Mouse (Mus musculus) stomach, postnatal 0 days (tissue): Measurements from ENCODE around the gene Krt75. TPM values are rescaled to one million over a fixed set of nuclear protein-coding genes. Genes with fewer than 3 reads are reported as not detected.
A peak's percentile ranks its signal among the peaks of the same experiment; 100 is the strongest.
"Not testable (repeated sequence)": the region's sequence is repeated elsewhere in the genome, so short reads cannot be mapped to it uniquely, and the experiment has no call there.

Experiments used
- ATAC-seq: fragments of 200-750 bp; cut with Nextera tagmentation; 2 replicates; pipeline ENCODE4 v1.8.0; 2017; ENCODE audit not compliant: low FRiP score, low TSS enrichment
- DNase-seq: peaks from one replicate; pipeline ENCODE4 v3.0.0-alpha.2; 2016; ENCODE audit warnings: low spot score
- H3K27ac ChIP-seq: fragments of 300-500 bp; sonication (generic); replicated peaks from 2 replicates; pipeline ENCODE4 v1.5.1; 2014; ENCODE audit warnings: mild to moderate bottlenecking, control low read depth
- H3K27me3 ChIP-seq: fragments of 300-500 bp; sonication (generic); 2 replicates; pipeline ENCODE4 v1.6.1; 2014; ENCODE audit warnings: low read length; ENCODE audit not compliant: control insufficient read depth, insufficient read depth
- H3K36me3 ChIP-seq: fragments of 300-500 bp; sonication (generic); 2 replicates; pipeline ENCODE4 v1.6.1; 2014; ENCODE audit warnings: low read length, mixed read lengths; ENCODE audit not compliant: control insufficient read depth, insufficient read depth
- H3K4me1 ChIP-seq: fragments of 300-500 bp; sonication (generic); replicated peaks from 2 replicates; pipeline ENCODE4 v1.6.1; 2014; ENCODE audit warnings: antibody characterized with exemption; ENCODE audit not compliant: control insufficient read depth, insufficient read depth
- H3K4me2 ChIP-seq: fragments of 300-500 bp; sonication (generic); replicated peaks from 2 replicates; pipeline ENCODE4 v1.6.1; 2014; ENCODE audit warnings: low read depth, mild to moderate bottlenecking, control low read depth, moderate library complexity
- H3K4me3 ChIP-seq: fragments of 300-500 bp; sonication (generic); 2 replicates; pipeline ENCODE4 v1.5.1; 2014; ENCODE audit warnings: low read depth, low read length, control low read depth
- H3K9ac ChIP-seq: fragments of 300-500 bp; sonication (generic); 2 replicates; pipeline ENCODE4 v1.6.1; 2014; ENCODE audit warnings: mild to moderate bottlenecking, low read length, control low read depth, mixed read lengths
- H3K9me3 ChIP-seq: fragments of 300-500 bp; sonication (generic); 2 replicates; pipeline ENCODE4 v1.6.1; 2016; ENCODE audit warnings: low read length; ENCODE audit not compliant: control insufficient read depth
- CTCF ChIP-seq: IDR thresholded peaks from 2 replicates; pipeline ENCODE4 v1.5.1; 2016; ENCODE audit warnings: antibody characterized with exemption, low read depth, mild to moderate bottlenecking, moderate library complexity
- EP300 ChIP-seq: optimal IDR thresholded peaks from 2 replicates; pipeline ENCODE3; 2016; ENCODE audit warnings: antibody characterized with exemption
- WGBS: fragments of 180-500 bp; shearing (Covaris S2); extraction: QIAGEN DNeasy Blood & Tissue Kit; methylation state at CpG from one replicate; pipeline ENCODE4 v1.1.7; 2014; 5-methylcytosine and 5-hydroxymethylcytosine counted together
- microRNA-seq: library from miRNA; unstranded; fragments of <30 nt; microRNA quantifications from one replicate; pipeline ENCODE4, GENCODE M21; 2016
- polyA plus RNA-seq: library from polyadenylated mRNA; unstranded; fragments of >200 nt; fragmentation: Nextera tagmentation; extraction: Ambion mirVana; gene quantifications from 2 replicates; pipeline ENCODE4 v1.2.1, GENCODE M21; 2015

The Krt75 gene
- polyA plus RNA-seq, 1 experiment from 2014 or later, result 0.57 TPM

- WGBS, result 87% methylated on average over 7 of the region's 7 CpGs
- no peaks in the 10 kb centered on the region for H3K9me3 ChIP-seq
- no peaks in the 10 kb centered on the region for H3K4me1 ChIP-seq
- H3K9ac ChIP-seq, result no peak within 1 kb of the TSS
- DNase-seq (no peak), ATAC-seq (no peak)
- TF ChIP-seq EP300 (no peak), CTCF (no peak)
- no peak within 1 kb of the TSS for H3K4me3 ChIP-seq
- H3K27ac ChIP-seq, result no peak within 1 kb of the TSS
- H3K36me3 ChIP-seq, result no peaks in the 10 kb centered on the region
- H3K4me2 ChIP-seq, result no peak within 1 kb of the TSS
- no peaks in the 10 kb centered on the region for H3K27me3 ChIP-seq
Observed at GRCm38 (mm10) chr15:101532720-101533119, 41.0 kb downstream of the Krt75 start, which contains the start of gene Krt84. Gene Krt84, minus strand, starts transcription at chr15:101532820.

- Histone ChIP-seq H3K9ac (no peak overlapping the region), H3K9me3 (no peaks in the 10 kb centered on the region), H3K36me3 (no peaks in the 10 kb centered on the region), H3K4me1 (no peaks in the 10 kb centered on the region), H3K27me3 (no peaks in the 10 kb centered on the region), H3K4me2 (no peak overlapping the region), H3K4me3 (no peak overlapping the region), H3K27ac (peak overlapping the region; percentile 69)
- 51% methylated on average over 4 of the region's 4 CpGs for WGBS
- DNase-seq (peak; percentile 41), ATAC-seq (peak; percentile 73)
- TF ChIP-seq EP300 (no peak), CTCF (no peak)
Observed at GRCm38 (mm10) chr15:101522556-101523232, 51.0 kb downstream of the Krt75 start.

- no peak overlapping the region for H3K4me2 ChIP-seq
- no peaks in the 10 kb centered on the region for H3K4me1 ChIP-seq
- ATAC-seq, result no peak
- DNase-seq, result peak; percentile 76
- no peaks in the 10 kb centered on the region for H3K36me3 ChIP-seq
- H3K27ac ChIP-seq, result no peak overlapping the region
- no peaks in the 10 kb centered on the region for H3K9me3 ChIP-seq
- peak; percentile 95 for TF ChIP-seq CTCF
- TF ChIP-seq EP300, result no peak
- no peak overlapping the region for H3K4me3 ChIP-seq
- no peak overlapping the region for H3K9ac ChIP-seq
- 4% methylated on average over 2 of the region's 2 CpGs for WGBS
- no peaks in the 10 kb centered on the region for H3K27me3 ChIP-seq
Observed at GRCm38 (mm10) chr15:101519792-101520191, 53.9 kb downstream of the Krt75 start.

- H3K4me1 ChIP-seq, H3K4me3 ChIP-seq, H3K4me2 ChIP-seq, H3K9ac ChIP-seq, H3K27ac ChIP-seq, H3K9me3 ChIP-seq, H3K36me3 ChIP-seq, H3K27me3 ChIP-seq, DNase-seq, ATAC-seq: not testable (repeated sequence)
- 71% methylated on average over 2 of the region's 2 CpGs for WGBS
Observed at GRCm38 (mm10) chr15:101517161-101517560, 56.5 kb downstream of the Krt75 start, which contains the start of gene Gm49425. Gene Gm49425, minus strand, starts transcription at chr15:101517261.

Small RNA genes lying within 50 kb of the gene (microRNA-seq; reads per million reads assigned to microRNA genes)
- gene Gm44393 (not detected), gene Gm44460 (not detected)

Other genes starting within 250 kb of the Krt75 start
- gene Krt80, start 203.7 kb downstream of the Krt75 start, polyA plus RNA-seq, result 63.0 and 75.8 TPM in 2 replicates
- gene Krt7, start 162.9 kb downstream of the Krt75 start, polyA plus RNA-seq, result 191 and 207 TPM in 2 replicates
- gene Krt87, start 135.1 kb downstream of the Krt75 start, polyA plus RNA-seq, result 0.23 and 0.24 TPM in 2 replicates
- gene Krt88, start 126.2 kb downstream of the Krt75 start, polyA plus RNA-seq, result 0.15 TPM in 1 of 2 replicates, not detected in the other
- gene Krt81, start 110.2 kb downstream of the Krt75 start, polyA plus RNA-seq, result not detected in 2 replicates
- 0.05 TPM in 1 of 2 replicates, not detected in the other for gene Krt86, start 100.4 kb downstream of the Krt75 start, polyA plus RNA-seq
- gene Krt83, start 82.4 kb downstream of the Krt75 start, polyA plus RNA-seq, result 0.16 TPM in 1 of 2 replicates, not detected in the other
- gene Gm49425, start 56.6 kb downstream of the Krt75 start, polyA plus RNA-seq, result not detected in 2 replicates
- gene Krt84, start 41.1 kb downstream of the Krt75 start, polyA plus RNA-seq, result 0.10 and 0.15 TPM in 2 replicates
- 0.06 TPM in 1 of 2 replicates, not detected in the other for gene Krt82, start 23.2 kb downstream of the Krt75 start, polyA plus RNA-seq
- 0.18 and 0.21 TPM in 2 replicates for gene Krt90, start 11.0 kb downstream of the Krt75 start, polyA plus RNA-seq
- gene Gm5414, start 54.3 kb upstream of the Krt75 start, polyA plus RNA-seq, result not detected in 2 replicates
- gene Gm5478, start 73.5 kb upstream of the Krt75 start, polyA plus RNA-seq, result 0.10 TPM in 1 of 2 replicates, not detected in the other
- gene Krt6b, start 106.4 kb upstream of the Krt75 start, polyA plus RNA-seq, result 3.3 and 4.7 TPM in 2 replicates
- 30.7 and 42.9 TPM in 2 replicates for gene Krt6a, start 120.4 kb upstream of the Krt75 start, polyA plus RNA-seq
- gene Krt5, start 139.0 kb upstream of the Krt75 start, polyA plus RNA-seq, result 504 and 557 TPM in 2 replicates
- gene Krt71, start 169.2 kb upstream of the Krt75 start, polyA plus RNA-seq, result not detected in 2 replicates
- gene Krt72, start 212.6 kb upstream of the Krt75 start, polyA plus RNA-seq, result not detected in 2 replicates
- gene Krt73, start 228.4 kb upstream of the Krt75 start, polyA plus RNA-seq, result not detected in 2 replicates
- not detected in 2 replicates for gene Krt2, start 244.3 kb upstream of the Krt75 start, polyA plus RNA-seq